Mouse (Mus musculus): Measurements from ENCODE around the gene Epha2.

GRCm38 (mm10) chr4:141367997-141368791, 67.2 kb downstream of the Epha2 start, which contains the start of gene Fam131c:
- TF ChIP-seq CTCF (IDR thresholded peaks at IDR 0.05; ENCODE audit: extremely low read depth, insufficient read depth, low read length), result no peak
- TF ChIP-seq POLR2A (IDR thresholded peaks at IDR 0.05; ENCODE audit: extremely low read depth, insufficient read depth, low read length), result no peak

Data from cortical plate, adult 2 months (tissue).